Mouse (Mus musculus): ENCODE data around the gene Xndc1. TPM values are rescaled to one million over a fixed set of nuclear protein-coding genes. Genes with fewer than 3 reads are reported as not detected.

Xndc1 gene
- polyA plus RNA-seq (2012), result 18.2 and 25.0 TPM in 2 replicates

DNA sequence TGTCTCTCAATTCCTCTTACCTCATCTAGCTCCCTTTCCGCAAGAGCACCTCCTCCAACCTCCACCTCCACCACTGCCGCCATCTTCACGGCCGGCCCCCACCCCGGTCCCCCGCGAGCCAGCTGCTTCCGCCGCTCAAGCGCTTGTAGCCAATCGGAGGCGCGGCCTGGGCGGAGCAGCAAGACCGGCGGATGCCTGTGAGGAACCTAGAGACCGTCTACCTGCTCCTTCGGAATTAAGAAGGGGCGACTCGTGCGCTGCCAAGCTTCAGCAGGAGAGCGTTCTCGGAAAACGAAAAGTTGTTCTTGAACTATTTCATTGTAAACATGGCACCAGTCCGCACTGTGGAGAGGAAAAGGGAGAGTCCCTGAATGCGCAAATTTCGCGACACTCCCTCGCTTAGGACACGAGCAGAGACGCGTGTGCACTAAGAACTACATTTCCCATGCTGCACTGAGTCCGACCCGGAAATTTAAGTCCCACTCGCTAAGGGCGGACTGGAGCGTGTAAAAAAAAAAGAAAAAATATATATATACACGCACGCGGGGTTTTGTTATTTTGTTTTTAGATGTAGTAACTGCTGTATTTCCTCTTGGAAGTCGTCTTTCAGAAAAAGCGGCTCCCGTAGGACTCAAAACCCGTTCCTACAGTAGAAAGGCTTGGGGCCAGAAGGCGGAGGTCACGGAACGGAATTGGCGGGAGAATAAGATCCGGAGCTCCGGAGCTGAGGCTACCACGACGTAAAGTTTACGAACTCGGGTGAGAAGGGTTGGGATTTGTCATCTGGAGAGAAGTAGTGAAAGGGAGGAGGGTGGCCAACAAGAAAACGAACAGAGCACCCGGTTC lies at the start of gene Xndc1, which contains the start of the genes Rnf121 and Xntrpc:
Gene Xndc1 (plus strand): TSS at position 466 of the 846 bp plus-strand sequence.
Gene Rnf121 (minus strand): TSS at position 424 of the 846 bp plus-strand sequence.
Gene Xntrpc (plus strand): TSS at position 668 of the 846 bp plus-strand sequence.

GRCm38 (mm10) chr7:102018590-102018989 lies 46.7 kb upstream of the Xndc1 start, which contains the start of gene Il18bp:
TSS of gene Il18bp (minus strand) at chr7:102018690.

DNA sequence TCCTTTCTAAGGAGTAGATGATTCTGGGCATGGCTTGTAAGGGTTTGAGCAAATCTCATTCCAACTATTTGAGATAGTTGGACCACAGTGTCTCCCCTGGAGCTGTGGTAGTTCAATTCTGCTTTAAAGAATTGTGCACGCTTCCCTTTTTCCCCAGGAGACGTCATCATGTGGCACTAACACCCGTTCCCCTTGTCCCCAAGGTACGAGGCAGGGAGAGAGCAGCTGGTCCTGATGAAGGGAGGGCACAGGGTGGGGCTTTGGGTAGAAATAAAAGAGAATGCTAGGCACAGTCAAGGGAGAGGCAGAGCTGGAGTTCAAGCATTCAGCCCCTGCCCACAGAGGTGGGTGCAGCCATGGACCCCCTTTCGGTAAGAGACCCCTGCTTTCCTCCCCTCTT lies 17.5 kb downstream of the Xndc1 start, which contains the start of gene Trpc2:
Gene Trpc2 (plus strand): TSS at position 301 of the 400 bp plus-strand sequence.

DNA sequence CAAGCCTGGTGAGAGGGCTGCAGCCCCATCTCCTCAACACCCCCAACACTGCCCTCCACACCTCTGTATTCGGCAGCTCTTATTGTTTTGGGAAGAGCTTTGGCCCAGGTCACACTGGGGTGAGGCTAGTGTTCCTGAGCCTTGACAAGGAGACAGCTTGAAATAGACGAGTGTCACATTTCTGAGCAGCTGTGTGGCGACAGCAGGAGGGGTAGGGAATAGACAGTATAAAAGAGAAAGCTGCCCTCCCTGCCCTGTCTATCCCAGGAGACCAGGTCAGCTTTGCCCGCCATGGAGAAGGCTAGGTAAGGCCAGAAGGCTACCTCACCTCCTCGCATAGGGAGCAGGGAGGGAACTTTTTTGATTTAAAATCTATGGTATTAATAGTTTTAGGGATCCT lies 36.2 kb downstream of the Xndc1 start, which contains the start of gene Art1:
Gene Art1 (plus strand): TSS at position 257 of the 400 bp plus-strand sequence.

GRCm38 (mm10) chr7:102109171-102109570 lies 43.9 kb downstream of the Xndc1 start, which contains the start of gene Art5:
TSS of gene Art5 (minus strand) at chr7:102109489.

DNA sequence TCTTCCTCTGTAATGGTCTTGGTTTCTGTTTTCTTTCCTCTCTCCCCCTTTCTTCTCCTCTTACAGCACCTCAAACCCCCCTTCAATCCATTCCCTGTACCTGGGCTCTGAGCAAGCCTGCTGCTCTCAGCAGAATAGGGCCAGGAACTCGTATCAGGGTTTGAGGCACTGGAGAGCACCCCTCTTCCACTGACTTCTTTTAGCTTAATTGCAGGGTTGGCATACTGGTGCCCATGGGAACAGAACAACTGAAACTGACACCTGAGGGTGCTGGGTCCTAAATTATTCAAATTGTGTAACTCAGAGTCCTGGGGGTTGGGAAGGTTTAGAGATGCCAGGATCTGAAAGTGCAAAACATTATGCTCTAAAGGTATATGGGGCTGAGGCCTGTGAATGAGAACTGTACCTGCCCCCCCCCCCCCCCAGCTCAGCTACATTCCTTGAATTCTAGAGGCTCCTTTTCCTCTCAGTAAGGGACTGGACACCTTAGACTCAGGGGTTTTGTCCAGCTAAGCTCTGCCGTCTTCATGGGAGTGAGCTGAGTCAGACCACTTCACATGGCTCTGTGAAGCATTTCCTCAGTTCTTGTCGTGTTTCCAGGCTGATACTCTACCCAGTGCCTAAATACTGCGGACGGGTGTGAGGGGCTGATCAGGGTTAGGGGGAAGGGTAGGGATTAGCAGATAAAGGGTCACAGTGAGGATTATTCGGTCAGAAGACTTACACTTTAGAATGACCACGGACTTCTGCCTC lies 51.4 kb downstream of the Xndc1 start, which contains the start of gene Chrna10:
Gene Chrna10 (minus strand): TSS at position 250 of the 753 bp plus-strand sequence.

Other genes with a start within 250 kb of the Xndc1 start
- gene Phox2a, start 247.2 kb upstream of the Xndc1 start, polyA plus RNA-seq (2012), result 0.07 and 0.09 TPM in 2 replicates
- gene Inppl1, start 227.3 kb upstream of the Xndc1 start, polyA plus RNA-seq (2012), result 11.8 and 13.7 TPM in 2 replicates
- not detected in 2 replicates for gene Folr2, start 208.3 kb upstream of the Xndc1 start, polyA plus RNA-seq (2012)
- gene Anapc15, start 201.8 kb upstream of the Xndc1 start, polyA plus RNA-seq (2012), result 18.9 and 25.1 TPM in 2 replicates
- 0.10 and 0.11 TPM in 2 replicates for gene Folr1, start 194.7 kb upstream of the Xndc1 start, polyA plus RNA-seq (2012)
- gene Lamtor1, start 159.6 kb upstream of the Xndc1 start, polyA plus RNA-seq (2012), result 98.1 and 126 TPM in 2 replicates
- gene Tomt, start 159.2 kb upstream of the Xndc1 start, polyA plus RNA-seq (2012), result 0.03 and 0.08 TPM in 2 replicates
- gene Lrrc51, start 131.6 kb upstream of the Xndc1 start, polyA plus RNA-seq (2012), result 0.22 TPM in 1 of 2 replicates, not detected in the other
- 131 and 170 TPM in 2 replicates for gene Numa1, start 131.4 kb upstream of the Xndc1 start, polyA plus RNA-seq (2012)
- gene Il18bp, start 46.8 kb upstream of the Xndc1 start, polyA plus RNA-seq (2012), result 7.0 and 11.9 TPM in 2 replicates
- gene Rnf121, start within 50 bp of the Xndc1 start, polyA plus RNA-seq (2012), result 3.2 and 3.7 TPM in 2 replicates
- 0.90 and 1.6 TPM in 2 replicates for gene Xntrpc, start 202 bp downstream of the Xndc1 start, polyA plus RNA-seq (2012)
- gene Trpc2, start 17.6 kb downstream of the Xndc1 start, polyA plus RNA-seq (2012), result 1.0 and 1.4 TPM in 2 replicates
- 0.04 TPM in 1 of 2 replicates, not detected in the other for gene Art1, start 36.2 kb downstream of the Xndc1 start, polyA plus RNA-seq (2012)
- 0.36 and 0.67 TPM in 2 replicates for gene Art5, start 44.0 kb downstream of the Xndc1 start, polyA plus RNA-seq (2012)
- gene Chrna10, start 51.3 kb downstream of the Xndc1 start, polyA plus RNA-seq (2012), result 0.06 TPM in 1 of 2 replicates, not detected in the other
- gene Nup98, start 144.7 kb downstream of the Xndc1 start, polyA plus RNA-seq (2012), result 6.3 and 6.6 TPM in 2 replicates
- gene Pgap2, start 144.7 kb downstream of the Xndc1 start, polyA plus RNA-seq (2012), result 36.3 and 45.3 TPM in 2 replicates
- gene Rhog, start 190.5 kb downstream of the Xndc1 start, polyA plus RNA-seq (2012), result 163 and 199 TPM in 2 replicates
- 47.6 and 63.0 TPM in 2 replicates for gene Stim1, start 202.3 kb downstream of the Xndc1 start, polyA plus RNA-seq (2012)

Data from megakaryocyte-erythroid progenitor cell, adult 5 weeks (primary cell).